Mouse (Mus musculus): Measurements from ENCODE around the gene 2810004N23Rik. TPM values are rescaled to one million over a fixed set of nuclear protein-coding genes. Genes with fewer than 3 reads are reported as not detected.

2810004N23Rik gene
- polyA plus RNA-seq, 1 experiment = not detected

DNA sequence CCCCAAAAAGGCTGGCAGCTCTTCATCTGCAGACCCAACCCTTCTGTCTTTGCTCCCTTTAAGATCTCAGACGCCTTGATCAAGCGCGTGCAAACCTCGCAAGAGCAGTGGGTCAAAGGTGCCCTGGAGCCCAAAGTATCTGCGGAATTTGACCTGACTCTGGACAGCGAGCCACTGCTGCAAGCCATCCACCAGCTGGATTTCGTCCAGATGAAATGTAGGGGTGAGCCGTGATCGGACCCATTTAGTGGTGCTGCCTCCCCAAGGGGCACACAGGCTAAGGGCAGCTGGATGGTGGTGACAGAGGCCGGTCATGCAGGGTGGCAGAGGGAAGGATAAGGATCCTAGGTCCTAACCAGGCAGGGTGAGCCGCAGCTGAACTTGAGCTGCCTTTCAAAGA is 42.8 kb downstream of the 2810004N23Rik start:
- 80% methylated on average over 11 of the region's 11 CpGs for WGBS
- H3K4me1 ChIP-seq (ENCODE audit: control insufficient read depth, insufficient read depth, low read length) = no peaks in the 10 kb centered on the region
- no peak overlapping the region for H3K4me3 ChIP-seq (ENCODE audit: insufficient read depth, low read depth, low read length)
- no peak overlapping the region for H3K27ac ChIP-seq (ENCODE audit: insufficient read depth, low read depth, low read length)
- no peak for TF ChIP-seq CTCF (IDR thresholded peaks at IDR 0.05; ENCODE audit: insufficient read depth, low read depth, low read length)

DNA sequence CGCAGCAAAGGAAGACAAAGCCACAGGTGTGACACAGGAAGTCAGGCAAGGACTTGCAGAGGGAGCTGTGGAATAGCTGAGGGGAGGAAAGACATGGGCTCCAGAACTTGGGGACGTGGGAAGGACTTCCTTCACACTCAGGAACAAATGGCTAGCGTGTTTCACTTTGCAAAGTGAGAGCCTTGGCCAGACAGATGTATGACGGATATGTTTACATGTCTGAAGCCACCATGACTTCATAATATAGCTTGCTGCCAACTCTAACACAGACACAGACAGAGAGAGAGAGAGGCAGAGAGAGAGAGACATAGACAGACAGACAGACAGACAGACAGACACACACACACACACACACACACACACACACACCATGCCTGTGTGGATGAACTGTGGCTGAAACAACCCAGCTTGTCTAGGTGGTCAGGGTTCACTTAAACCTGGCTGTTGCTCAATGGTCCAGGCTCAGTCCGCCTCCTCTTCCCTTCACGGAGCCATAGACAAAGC is 43.3 kb downstream of the 2810004N23Rik start:
- 83% methylated on average over 6 of the region's 6 CpGs for WGBS
- no peak for TF ChIP-seq CTCF (IDR thresholded peaks at IDR 0.05; ENCODE audit: insufficient read depth, low read depth, low read length)
- no peak for TF ChIP-seq POLR2A (IDR thresholded peaks at IDR 0.05; ENCODE audit: insufficient read depth, low read depth, low read length)
- H3K4me3 ChIP-seq (ENCODE audit: insufficient read depth, low read depth, low read length) = no peak overlapping the region
- no peak overlapping the region for H3K27ac ChIP-seq (ENCODE audit: insufficient read depth, low read depth, low read length)
- no peaks in the 10 kb centered on the region for H3K4me1 ChIP-seq (ENCODE audit: control insufficient read depth, insufficient read depth, low read length)

GRCm38 (mm10) chr8:124817361-124817760 is 45.6 kb downstream of the 2810004N23Rik start:
- Histone ChIP-seq H3K27ac (ENCODE audit: insufficient read depth, low read depth, low read length) (no peak overlapping the region), H3K4me3 (ENCODE audit: insufficient read depth, low read depth, low read length) (no peak overlapping the region), H3K4me1 (ENCODE audit: control insufficient read depth, insufficient read depth, low read length) (no peaks in the 10 kb centered on the region)
- TF ChIP-seq POLR2A (IDR thresholded peaks at IDR 0.05; ENCODE audit: insufficient read depth, low read depth, low read length) (no peak), CTCF (IDR thresholded peaks at IDR 0.05; ENCODE audit: insufficient read depth, low read depth, low read length) (no peak)
- 74% methylated on average over 3 of the region's 3 CpGs for WGBS

- H3K4me3 ChIP-seq (ENCODE audit: insufficient read depth, low read depth, low read length) = no peak overlapping the region
Observed at GRCm38 (mm10) chr8:124816866-124817265, 46.1 kb downstream of the 2810004N23Rik start.

GRCm38 (mm10) chr8:124815870-124816269 is 47.0 kb downstream of the 2810004N23Rik start:
- Histone ChIP-seq H3K4me1 (ENCODE audit: control insufficient read depth, insufficient read depth, low read length) (peaks cover 3% of the 10 kb centered on the region; the same call in 1 of the 2 replicates), H3K27ac (ENCODE audit: insufficient read depth, low read depth, low read length) (no peak overlapping the region), H3K4me3 (ENCODE audit: insufficient read depth, low read depth, low read length) (no peak overlapping the region)
- whole genome bisulfite sequencing = 93% methylated on average over 12 of the region's 12 CpGs
- TF ChIP-seq CTCF (IDR thresholded peaks at IDR 0.05; ENCODE audit: insufficient read depth, low read depth, low read length) (no peak), POLR2A (IDR thresholded peaks at IDR 0.05; ENCODE audit: insufficient read depth, low read depth, low read length) (no peak)

More at GRCm38 (mm10) chr8:124816866-124817265, 46.1 kb downstream of the 2810004N23Rik start:
- TF ChIP-seq CTCF (IDR thresholded peaks at IDR 0.05; ENCODE audit: insufficient read depth, low read depth, low read length) (no peak), POLR2A (IDR thresholded peaks at IDR 0.05; ENCODE audit: insufficient read depth, low read depth, low read length) (no peak)
- Histone ChIP-seq H3K4me1 (ENCODE audit: control insufficient read depth, insufficient read depth, low read length) (no peaks in the 10 kb centered on the region), H3K27ac (ENCODE audit: insufficient read depth, low read depth, low read length) (no peak overlapping the region)
- 93% methylated on average over 11 of the region's 11 CpGs for WGBS

GRCm38 (mm10) chr8:124813326-124813725 is 49.6 kb downstream of the 2810004N23Rik start:
- Histone ChIP-seq H3K27ac (ENCODE audit: insufficient read depth, low read depth, low read length) (no peak overlapping the region), H3K4me1 (ENCODE audit: control insufficient read depth, insufficient read depth, low read length) (peaks cover 3% of the 10 kb centered on the region; the same call in 1 of the 2 replicates), H3K4me3 (ENCODE audit: insufficient read depth, low read depth, low read length) (no peak overlapping the region)
- 74% methylated on average over 4 of the region's 4 CpGs for WGBS
- TF ChIP-seq CTCF (IDR thresholded peaks at IDR 0.05; ENCODE audit: insufficient read depth, low read depth, low read length) (no peak), POLR2A (IDR thresholded peaks at IDR 0.05; ENCODE audit: insufficient read depth, low read depth, low read length) (no peak)

GRCm38 (mm10) chr8:124810689-124811394 is 52.1 kb downstream of the 2810004N23Rik start:
- peaks cover 3% of the 10 kb centered on the region; the same call in 1 of the 2 replicates for H3K4me1 ChIP-seq (ENCODE audit: control insufficient read depth, insufficient read depth, low read length)
- 36% methylated on average over 9 of the region's 9 CpGs for WGBS
- no peak overlapping the region for H3K27ac ChIP-seq (ENCODE audit: insufficient read depth, low read depth, low read length)
- H3K4me3 ChIP-seq (ENCODE audit: insufficient read depth, low read depth, low read length) = no peak overlapping the region
- no peak for TF ChIP-seq CTCF (IDR thresholded peaks at IDR 0.05; ENCODE audit: insufficient read depth, low read depth, low read length)
- TF ChIP-seq POLR2A (IDR thresholded peaks at IDR 0.05; ENCODE audit: insufficient read depth, low read depth, low read length) = no peak

DNA sequence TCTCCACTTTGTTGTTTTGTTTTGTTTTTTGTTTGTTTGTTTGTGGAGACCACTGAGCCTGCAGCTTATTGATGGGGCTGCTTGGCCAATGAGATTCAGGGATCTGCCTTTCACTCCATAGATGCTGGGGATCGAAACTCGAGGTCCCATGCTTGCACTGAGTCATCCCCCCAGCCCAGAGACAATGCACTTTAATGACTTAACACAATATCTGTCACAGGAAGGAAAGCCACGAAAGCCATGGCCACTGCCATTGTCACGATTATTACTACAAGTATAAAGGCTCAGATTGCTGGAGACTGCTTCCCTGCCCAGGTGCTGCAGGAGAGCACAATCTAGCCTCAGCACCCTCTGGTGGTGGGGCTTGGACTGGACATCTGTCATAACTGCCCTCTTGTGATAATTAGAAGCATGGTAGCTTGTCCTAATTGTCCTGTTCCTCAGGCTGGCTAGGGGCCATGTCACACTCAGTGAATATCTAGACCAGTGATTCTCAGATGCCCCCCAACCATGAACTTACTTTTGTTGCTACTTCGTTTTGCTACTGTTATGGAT is 52.8 kb downstream of the 2810004N23Rik start:
- WGBS = 60% methylated on average over 5 of the region's 5 CpGs

GRCm38 (mm10) chr8:124809419-124809818 is 53.5 kb downstream of the 2810004N23Rik start:
- TF ChIP-seq POLR2A (IDR thresholded peaks at IDR 0.05; ENCODE audit: insufficient read depth, low read depth, low read length) (no peak), CTCF (IDR thresholded peaks at IDR 0.05; ENCODE audit: insufficient read depth, low read depth, low read length) (no peak)
- Histone ChIP-seq H3K4me3 (ENCODE audit: insufficient read depth, low read depth, low read length) (no peak overlapping the region), H3K27ac (ENCODE audit: insufficient read depth, low read depth, low read length) (no peak overlapping the region), H3K4me1 (ENCODE audit: control insufficient read depth, insufficient read depth, low read length) (peaks cover 3% of the 10 kb centered on the region; the same call in 1 of the 2 replicates)
- 55% methylated on average over 2 of the region's 2 CpGs for WGBS

More for the DNA sequence above, 52.8 kb downstream of the 2810004N23Rik start:
- TF ChIP-seq POLR2A (IDR thresholded peaks at IDR 0.05; ENCODE audit: insufficient read depth, low read depth, low read length) = no peak
- TF ChIP-seq CTCF (IDR thresholded peaks at IDR 0.05; ENCODE audit: insufficient read depth, low read depth, low read length) = no peak
- no peak overlapping the region for H3K4me3 ChIP-seq (ENCODE audit: insufficient read depth, low read depth, low read length)
- H3K27ac ChIP-seq (ENCODE audit: insufficient read depth, low read depth, low read length) = no peak overlapping the region
- H3K4me1 ChIP-seq (ENCODE audit: control insufficient read depth, insufficient read depth, low read length) = peaks cover 3% of the 10 kb centered on the region; the same call in 1 of the 2 replicates
